Mouse (Mus musculus) fat pad, adult 2 months (tissue): ENCODE measurements around the gene Rab11fip3.

Experiments used
- DNase-seq: peaks from one replicate; pipeline ENCODE4 v3.0.0-alpha.2; 2011; ENCODE audit warnings: low read depth, low spot score; ENCODE audit errors: extremely low read depth

The Rab11fip3 gene

GRCm38 (mm10) chr17:25959630-25960467, 109.5 kb downstream of the Rab11fip3 start:
- no peak for DNase-seq

GRCm38 (mm10) chr17:25958771-25959494, 110.4 kb downstream of the Rab11fip3 start:
- DNase-seq, result no peak

GRCm38 (mm10) chr17:25957586-25958051, 111.7 kb downstream of the Rab11fip3 start:
- no peak for DNase-seq

GRCm38 (mm10) chr17:25956631-25957030, 112.7 kb downstream of the Rab11fip3 start:
- DNase-seq, result no peak

- DNase-seq, result no peak
These were observed 113.2 kb downstream of the Rab11fip3 start for GRCm38 (mm10) chr17:25956201-25956600.

GRCm38 (mm10) chr17:25955736-25956135, 113.6 kb downstream of the Rab11fip3 start:
- no peak for DNase-seq

- DNase-seq, result no peak
These were observed 114.7 kb downstream of the Rab11fip3 start for GRCm38 (mm10) chr17:25954671-25955070.

- DNase-seq, result no peak
These were observed 116.2 kb downstream of the Rab11fip3 start for GRCm38 (mm10) chr17:25953161-25953560.

GRCm38 (mm10) chr17:25951803-25952623, 117.3 kb downstream of the Rab11fip3 start, which contains the start of gene A930017K11Rik:
Gene A930017K11Rik, minus strand, starts transcription at chr17:25952565.
- DNase-seq, result no peak

GRCm38 (mm10) chr17:25951225-25951802, 118.0 kb downstream of the Rab11fip3 start:
- DNase-seq, result no peak

- DNase-seq, result no peak
These were observed 118.6 kb downstream of the Rab11fip3 start for GRCm38 (mm10) chr17:25950706-25951105.

GRCm38 (mm10) chr17:25949981-25950380, 119.4 kb downstream of the Rab11fip3 start:
- no peak for DNase-seq

GRCm38 (mm10) chr17:25948051-25948450, 121.3 kb downstream of the Rab11fip3 start:
- DNase-seq, result no peak

GRCm38 (mm10) chr17:25947576-25947975, 121.8 kb downstream of the Rab11fip3 start:
- no peak for DNase-seq

- DNase-seq, result no peak
These were observed 122.5 kb downstream of the Rab11fip3 start for GRCm38 (mm10) chr17:25946891-25947290.

- no peak for DNase-seq
These were observed 123.0 kb downstream of the Rab11fip3 start for GRCm38 (mm10) chr17:25946349-25946748.

- no peak for DNase-seq
These were observed 123.7 kb downstream of the Rab11fip3 start for GRCm38 (mm10) chr17:25945517-25946155.

GRCm38 (mm10) chr17:25944366-25945163, 124.8 kb downstream of the Rab11fip3 start, which contains the start of the genes Pigq and Nhlrc4:
Gene Pigq, minus strand, starts transcription at chr17:25944936.
Gene Nhlrc4, minus strand, starts transcription at chr17:25944961.
- no peak for DNase-seq

GRCm38 (mm10) chr17:25943769-25944168, 125.6 kb downstream of the Rab11fip3 start:
- DNase-seq, result no peak
